Mouse (Mus musculus) adrenal gland, postnatal 25 days (tissue): ENCODE data around the gene Speg. TPM values are rescaled to one million over a fixed set of nuclear protein-coding genes. Genes with fewer than 3 reads are reported as not detected.

Experiments
- DNase-seq: peaks from one replicate; pipeline ENCODE4 v3.0.0; 2021; ENCODE audit warnings: mixed read lengths
- total RNA-seq: library from RNA; stranded (reverse); gene quantifications from 2 replicates; pipeline ENCODE4 v1.2.3, GENCODE M21; 2021

The Speg gene
- total RNA-seq, 1 experiment from 2014 or later, result 18.1 TPM

DNA sequence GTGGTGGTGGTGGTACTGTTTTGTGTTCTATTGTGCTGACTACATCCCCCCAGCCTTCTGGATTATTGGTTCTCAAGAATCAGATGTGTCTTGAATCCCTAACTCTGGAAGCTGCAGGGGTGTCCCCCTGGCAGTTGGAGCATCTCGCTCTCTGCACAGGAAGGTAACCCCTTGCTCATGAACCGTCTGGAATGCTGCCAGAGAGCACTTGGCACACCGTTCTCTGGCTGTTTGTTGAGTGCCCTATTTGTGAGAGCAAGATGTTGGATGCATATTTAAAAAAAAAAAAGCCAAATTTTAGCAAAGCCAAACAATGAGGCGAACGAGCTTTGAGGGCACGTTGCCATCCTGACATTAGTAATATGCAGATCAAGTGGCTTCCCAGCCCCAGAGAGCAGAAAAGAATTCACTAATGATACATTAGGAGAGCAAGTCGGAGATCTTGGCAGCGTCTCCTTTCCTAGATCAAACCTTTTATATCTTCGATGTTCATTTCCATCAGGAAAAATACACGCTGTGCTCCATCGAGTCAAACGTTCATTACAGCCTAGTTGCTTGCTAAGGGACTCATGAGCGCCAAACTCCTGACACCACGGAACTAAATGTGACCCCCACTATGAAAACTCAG is 9.5 kb upstream of the Speg start:
- DNase-seq, result no peak

DNA sequence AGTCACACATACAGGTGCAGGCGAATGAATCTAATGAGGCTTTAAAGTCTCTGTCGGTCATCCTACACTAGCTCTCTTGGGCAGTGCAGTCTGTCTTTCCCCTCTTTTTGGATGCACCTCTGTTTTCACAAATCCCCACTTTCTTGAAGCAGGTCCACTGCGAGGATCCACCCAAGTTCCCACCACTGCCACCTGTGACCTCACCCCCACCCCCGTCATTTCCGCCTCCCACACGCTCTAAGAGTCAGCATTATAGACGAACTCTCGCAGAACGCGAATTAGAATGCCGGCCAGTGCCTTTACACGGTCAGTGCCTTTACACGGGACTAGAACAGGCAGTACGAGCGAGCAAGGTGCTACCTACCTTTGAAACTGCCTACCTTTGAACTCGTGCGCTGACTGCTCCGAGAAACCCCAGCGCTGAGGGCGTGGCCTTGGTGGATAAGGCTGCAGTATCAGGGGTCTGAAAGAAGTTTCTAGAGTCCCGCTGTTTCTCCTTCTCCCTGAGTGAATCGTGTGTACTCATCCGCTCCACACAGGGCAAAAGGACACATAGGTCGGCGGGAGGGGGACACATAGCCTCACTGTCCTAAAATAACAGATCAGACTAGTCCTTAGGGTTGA is 5.6 kb upstream of the Speg start:
- no peak for DNase-seq

DNA sequence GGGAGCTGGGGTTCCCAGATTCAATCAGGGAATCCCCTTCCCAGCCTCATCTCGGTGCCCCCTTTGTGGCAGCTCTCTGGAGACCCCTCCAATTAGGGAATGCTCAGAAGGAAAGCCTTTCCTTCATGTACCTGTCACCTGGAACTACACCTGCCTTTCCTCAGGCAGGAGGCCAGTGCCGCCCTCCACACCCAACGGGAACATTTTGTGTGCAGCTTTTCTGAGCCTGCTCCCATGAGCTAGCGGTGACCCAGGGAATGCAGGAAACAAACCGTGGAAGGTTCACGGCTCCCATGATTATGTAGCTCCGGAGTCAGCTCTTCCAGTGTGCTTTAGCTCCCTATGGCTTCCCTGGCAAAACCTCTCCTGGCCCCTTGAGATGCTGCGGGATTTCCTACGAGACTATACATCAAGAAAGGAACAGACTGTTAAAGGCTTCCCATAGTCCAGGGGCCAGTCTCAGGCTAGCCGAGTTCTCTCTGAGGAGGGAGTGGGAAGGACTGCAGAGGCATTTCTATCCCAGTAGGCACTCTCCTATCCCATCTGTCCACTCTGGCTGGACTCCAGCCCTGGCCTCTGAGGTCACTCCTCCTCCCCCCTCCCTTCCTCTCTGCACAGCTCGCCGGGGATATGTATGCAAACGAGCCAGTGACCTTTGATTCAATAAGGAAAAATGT is 5.0 kb upstream of the Speg start:
- DNase-seq, result peak; percentile 80

DNA sequence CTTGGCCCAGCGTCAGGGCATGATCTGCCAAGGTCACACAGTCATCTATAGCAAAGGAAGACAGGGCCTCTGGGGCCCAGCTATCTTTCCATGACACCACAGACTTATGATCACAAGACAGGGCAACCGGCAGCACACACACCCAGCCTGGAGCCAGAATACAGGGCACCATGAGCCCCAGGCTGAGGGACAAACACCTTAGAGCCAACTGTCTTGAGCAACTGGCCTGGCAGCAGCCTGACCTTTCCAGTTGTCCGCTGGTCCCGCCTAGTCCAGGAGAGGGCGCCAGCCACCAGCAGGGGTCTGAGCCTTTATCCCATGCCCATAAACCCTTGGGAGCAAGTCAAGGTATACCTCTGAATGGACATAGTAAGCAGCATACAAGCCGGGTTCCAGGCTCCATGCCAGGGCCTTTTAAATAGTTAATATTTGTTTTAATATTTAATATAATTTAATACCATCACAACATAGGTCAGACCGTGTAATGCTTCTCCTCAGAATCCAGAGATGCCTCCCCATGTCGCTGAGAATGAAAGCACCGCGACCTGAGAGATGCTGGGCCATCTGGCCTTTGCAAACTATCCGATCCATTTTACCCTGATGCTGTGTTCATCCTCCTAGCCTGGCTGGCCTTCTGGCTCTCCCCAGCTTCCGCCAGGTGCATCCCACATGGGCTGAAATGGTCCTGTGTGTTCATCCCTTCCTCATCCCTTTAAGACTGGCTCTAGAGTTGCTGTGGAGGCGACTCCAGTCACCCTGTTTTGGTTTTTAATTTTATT is 3.6 kb upstream of the Speg start:
- DNase-seq, result peak; percentile 74

DNA sequence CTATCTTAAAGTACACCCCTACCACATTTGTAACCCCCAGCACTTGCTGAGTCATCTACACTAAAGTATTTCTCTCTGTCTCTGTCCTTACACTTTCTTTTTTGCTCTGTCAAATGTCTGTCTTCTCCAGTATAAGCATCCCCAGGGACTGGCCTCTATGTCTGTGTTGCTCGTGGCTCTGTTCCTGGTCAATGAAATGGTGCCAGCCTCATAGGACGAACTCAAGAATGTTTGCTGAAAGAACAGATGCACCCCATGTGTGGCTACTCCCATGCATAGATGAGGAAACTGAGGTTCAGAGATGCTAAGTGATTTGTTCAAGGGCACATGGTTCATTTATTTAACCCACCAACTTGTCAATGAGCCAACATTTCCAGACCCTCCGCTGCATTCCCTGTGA is 2.6 kb upstream of the Speg start:
- no peak for DNase-seq

DNA sequence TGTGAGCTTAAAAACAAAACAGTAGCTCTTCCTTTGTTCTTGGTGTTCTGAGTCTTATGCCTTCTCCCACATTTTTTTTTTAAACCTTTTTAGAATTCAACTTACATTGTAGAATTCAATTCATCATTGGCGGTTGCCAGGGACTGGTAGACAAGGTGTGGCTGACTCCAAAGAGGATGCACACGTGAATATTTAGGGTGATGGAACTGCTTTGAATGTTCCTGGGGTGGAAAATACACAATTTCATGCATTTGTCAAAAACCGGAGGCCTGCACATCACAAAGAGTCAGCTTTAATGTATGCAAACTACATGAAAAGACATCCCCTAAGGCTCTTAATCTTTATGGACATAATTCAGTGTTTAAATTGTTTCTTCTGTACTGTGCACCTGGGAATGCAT is 1.8 kb upstream of the Speg start:
- no peak for DNase-seq

DNA sequence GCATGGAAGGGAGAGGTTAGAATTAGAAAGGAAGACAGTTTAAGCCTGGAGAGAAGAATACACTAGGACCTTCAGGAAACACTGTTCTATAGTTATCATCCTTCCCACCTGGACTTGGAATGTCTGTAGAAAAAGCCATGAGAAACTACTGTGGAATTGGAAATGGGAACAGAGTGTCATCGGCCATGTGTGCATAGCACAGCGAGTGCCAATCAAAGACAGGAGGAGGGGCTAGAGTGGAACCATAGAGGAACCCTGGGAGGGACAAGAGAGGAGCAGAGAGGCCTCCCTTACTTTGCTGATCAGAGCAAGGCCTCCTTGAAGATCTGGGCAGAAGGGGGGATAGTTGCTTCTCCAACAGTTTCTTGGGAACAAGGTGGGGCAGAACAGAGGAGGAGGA is 4.1 kb downstream of the Speg start:
- DNase-seq, result no peak

DNA sequence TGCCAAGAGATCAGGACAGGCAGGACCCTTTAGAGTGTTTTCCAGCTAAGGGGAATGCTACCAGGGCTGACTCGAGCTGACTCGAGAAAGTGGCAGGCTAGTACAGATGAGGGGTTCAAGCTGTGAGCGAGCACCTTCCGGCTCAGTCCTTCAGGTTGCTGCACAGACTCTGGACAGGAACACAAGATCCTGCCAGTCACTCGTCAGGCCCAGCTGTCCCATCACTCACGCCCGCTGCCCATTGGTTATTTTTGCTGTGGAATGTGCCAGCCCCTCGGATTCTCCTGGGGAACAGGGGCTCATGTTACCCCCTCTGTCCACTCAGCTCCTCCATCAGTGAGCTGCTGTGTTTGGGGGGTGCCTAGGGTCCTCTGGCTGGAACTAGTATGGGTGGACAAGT is 4.8 kb downstream of the Speg start:
- no peak for DNase-seq

DNA sequence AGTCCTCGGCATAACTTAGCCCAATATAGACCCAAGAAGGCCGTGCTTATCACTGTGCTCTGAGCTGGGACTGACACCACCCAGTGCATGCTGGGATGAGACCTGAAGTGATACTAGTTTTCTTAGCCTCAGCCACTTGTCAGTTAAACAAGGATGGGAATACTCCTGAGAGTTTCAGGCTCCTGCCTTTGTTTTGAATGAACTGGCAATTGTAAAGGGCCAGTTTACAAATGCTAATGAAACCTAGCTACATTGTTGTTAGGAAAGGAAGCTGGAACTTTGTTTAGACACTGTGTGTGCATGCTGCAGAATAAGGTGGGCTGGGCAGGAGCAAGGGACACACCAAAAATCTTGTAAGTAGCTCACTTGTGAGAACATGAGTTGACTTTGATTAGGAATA is 5.9 kb downstream of the Speg start:
- DNase-seq, result no peak

DNA sequence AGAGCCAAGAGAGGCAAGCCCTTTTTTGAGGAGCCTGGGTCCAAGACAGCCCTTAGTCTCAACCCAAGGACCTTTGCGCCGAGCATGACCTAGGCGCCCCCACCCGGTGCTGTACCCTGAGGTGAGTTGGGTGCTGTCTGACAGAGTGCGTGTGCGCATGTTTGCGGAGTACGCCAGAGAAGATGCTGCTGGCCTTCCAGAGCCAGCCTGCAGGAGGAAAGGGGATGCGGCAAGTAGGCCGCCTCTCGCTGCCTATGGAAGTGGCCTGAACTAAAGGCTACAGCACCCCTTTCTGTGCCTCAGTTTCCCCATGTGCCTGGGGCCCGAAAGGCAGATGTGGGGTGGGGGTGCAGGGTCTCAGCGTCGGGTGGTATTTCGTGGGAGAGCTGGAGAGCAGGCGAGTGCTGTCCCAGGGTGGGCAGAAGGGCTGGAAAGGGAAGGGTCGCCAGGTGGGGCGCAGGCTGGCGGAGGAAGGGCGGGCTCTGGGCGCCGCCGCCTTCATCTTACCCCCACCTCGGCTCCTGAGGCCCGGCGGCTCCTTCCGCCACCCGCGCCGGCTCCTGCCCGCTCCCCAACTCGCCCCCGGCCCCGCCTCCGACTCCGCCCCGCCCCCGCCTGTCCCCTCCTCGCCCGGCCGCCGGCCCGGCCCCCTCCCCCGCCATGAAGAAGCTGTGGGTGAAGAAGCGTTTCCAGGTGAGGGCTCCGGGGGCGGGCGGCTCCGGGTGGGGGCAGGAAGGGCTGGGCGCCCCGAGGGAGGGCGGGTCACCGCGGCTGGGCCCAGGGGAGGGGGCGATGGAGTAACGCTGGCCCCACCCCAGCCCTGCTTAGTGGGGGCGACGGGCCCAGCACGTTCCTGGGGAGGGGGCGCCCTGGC is 6.6 kb downstream of the Speg start:
- peak; percentile 76 for DNase-seq

DNA sequence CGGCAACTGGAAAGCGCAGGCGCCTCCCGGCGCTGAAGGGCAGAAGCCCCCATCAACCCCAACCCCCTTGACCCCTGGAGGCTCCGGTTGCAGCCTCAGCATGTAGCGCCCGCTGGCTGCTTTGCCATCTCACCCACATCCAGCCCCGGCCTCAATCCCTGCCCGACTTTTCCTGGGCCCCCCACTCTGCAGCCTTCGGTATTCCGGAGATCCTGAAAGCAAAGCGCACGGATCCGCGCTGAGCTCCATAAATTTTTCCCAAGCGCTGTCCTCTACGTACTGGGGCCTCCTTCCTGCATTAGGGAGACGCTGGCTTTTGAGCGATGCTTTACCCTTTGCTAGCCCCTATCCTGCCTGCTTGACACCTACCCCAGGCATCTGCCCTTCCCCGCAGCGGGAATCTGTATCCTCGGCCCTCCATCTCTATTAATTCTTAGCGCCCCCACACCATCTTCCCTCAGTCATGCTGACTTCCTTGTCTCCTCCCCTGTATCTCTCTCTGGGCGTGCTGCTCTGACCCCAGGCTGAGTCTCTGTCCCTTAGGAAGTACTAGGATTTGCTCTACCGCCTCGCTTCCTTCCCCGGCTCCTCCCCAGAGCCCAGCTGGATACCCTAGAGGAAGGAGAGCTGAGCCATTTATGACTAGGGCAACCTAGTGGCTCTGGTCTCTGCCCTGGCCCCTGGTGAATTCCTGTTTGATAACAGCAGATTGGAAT is 7.4 kb downstream of the Speg start:
- DNase-seq, result no peak

DNA sequence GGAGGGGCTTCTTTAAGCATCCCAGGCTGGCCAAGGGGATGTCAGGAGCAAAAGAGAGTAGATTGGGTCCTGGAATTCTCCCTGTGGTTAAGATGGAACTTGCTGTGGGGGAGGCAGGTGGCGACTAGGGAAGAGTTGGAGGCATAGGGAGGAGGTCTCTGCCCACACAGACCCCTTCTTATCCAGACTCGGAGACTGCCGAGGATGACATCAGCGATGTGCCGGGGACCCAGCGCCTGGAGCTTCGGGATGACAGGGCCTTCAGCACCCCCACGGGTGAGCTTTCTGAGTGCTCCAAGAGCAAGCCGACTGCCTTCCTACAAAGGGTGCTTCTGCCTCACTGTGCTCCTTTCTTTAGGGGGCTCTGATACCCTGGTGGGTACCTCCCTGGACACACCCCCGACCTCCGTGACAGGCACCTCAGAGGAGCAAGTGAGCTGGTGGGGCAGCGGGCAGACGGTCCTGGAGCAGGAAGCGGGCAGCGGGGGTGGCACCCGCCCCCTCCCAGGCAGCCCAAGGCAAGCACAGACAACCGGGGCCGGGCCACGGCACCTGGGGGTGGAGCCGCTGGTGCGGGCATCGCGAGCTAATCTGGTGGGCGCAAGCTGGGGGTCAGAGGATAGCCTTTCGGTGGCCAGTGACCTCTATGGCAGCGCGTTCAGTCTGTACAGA is 9.5 kb downstream of the Speg start:
- no peak for DNase-seq

DNA sequence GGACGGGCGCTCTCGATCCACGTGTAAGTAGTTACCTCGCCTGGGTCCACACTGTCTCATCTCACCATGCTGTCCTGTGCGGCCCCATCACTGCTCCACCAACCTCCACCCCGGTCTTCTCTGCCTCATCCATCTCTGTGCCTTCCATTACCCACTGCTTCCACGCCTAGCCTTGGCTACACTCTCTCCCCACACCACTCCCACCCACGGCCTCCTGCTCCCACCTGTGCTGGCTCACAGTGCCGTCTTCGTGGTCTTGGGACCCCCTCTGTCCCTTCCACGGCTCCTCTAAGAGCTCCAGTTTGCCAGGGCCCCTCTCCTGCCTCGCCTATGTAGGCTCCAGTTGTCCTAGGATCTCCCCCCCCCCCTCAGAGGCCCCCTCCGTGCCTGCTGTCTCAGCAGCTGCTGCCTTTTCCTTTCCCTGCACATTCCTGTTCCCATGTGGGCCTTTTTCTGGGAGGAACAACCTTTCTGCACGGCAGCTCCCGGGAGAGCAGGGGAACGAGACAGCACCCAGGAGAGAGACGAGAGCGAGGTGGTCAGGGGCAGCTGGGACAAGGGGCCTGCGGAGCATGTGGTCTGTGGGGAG is 10.1 kb downstream of the Speg start:
- no peak for DNase-seq

DNA sequence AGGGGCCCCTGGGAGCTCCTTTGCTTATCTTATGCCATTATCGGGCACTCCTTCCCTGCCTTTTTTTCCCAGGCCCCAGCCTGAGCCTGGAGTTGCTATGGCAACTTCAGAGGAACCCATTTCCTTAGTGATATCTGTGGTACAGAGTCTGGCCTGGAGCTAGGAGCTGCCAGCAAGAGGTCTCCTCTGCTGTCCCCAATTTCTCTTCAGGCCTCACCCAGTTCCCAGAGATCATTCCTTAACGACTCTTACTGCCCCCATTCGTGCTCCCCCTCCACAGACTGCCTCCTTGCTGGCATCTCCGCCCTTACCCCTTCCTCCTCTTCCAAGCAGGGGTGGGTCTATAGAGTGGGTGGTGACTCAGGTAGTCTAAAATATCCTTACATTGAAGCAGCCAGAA is 11.1 kb downstream of the Speg start:
- no peak for DNase-seq

DNA sequence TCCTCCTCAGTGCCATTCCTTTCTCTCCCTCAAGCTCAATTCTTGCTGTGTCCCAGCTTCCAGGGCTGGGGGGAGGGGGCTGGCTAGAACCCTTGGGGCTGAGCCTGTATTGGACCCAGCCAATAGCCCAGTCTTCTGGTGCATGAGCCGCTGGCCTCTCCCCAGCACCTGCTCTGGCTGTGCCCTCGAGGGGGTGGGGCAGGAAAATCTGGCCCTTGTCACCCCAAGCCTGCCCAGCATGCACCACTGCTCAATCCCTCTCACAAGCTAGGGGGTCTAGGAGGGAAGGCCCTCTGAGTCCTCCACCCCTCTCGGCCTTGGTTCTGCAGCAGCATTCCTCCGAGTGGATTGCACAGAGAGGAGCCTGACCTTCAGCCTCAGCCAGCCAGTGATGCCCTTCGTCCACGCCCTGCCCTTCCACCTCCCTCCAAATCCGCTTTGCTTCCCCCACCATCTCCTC is 12.4 kb downstream of the Speg start:
- DNase-seq, result no peak

DNA sequence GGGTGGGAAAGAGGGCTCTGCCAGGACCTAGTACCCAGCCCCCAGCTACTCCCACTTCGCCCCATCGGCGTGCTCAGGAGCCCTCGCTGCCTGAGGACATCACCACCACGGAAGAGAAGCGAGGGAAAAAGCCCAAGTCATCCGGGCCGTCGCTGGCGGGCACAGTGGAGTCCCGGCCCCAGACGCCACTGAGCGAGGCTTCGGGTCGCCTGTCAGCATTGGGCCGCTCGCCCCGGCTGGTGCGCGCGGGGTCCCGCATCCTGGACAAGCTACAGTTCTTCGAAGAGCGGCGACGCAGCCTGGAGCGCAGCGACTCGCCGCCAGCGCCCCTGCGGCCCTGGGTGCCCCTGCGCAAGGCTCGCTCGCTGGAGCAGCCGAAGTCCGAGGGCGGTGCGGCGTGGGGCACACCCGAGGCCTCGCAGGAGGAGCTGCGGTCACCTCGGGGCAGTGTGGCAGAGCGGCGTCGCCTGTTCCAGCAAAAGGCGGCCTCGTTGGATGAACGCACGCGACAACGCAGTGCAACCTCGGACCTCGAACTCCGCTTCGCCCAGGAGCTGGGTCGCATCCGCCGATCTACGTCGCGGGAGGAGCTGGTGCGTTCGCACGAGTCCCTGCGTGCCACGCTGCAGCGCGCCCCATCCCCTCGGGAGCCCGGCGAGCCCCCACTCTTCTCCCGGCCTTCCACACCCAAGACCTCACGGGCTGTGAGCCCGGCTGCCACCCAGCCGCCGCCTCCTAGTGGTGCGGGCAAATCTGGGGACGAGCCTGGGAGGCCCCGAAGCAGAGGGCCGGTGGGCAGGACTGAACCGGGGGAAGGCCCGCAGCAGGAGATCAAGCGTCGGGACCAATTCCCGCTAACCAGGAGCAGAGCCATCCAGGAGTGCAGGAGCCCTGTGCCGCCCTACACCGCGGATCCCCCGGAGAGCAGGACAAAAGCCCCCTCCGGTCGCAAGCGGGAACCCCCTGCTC is 13.1 kb downstream of the Speg start:
- no peak for DNase-seq

DNA sequence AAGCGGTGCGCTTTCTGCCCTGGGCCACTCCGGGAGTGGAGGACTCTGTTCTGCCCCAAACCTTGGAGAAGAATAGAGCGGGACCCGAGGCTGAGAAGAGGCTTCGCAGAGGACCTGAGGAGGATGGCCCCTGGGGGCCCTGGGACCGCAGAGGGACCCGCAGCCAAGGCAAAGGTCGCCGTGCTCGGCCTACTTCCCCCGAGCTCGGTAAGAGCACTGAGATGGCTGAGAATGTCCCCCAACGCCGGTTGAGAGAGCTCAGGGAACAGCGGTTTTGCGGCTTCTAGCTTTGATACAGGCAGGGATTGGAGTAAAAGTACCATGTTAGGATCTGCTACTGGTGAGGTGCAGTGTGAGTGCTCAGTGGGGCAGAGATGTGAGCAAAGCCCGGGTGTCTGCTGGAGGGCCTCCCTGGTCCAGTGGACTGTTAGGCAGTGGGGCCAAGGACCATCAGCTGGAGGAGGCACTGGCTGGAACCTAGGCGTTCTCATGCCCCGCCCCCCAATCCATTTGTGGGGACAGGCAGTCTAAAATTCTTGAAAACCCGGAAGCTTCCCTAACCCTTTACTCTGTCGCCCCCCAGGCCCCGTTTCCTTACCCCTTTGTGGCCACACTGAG is 13.9 kb downstream of the Speg start:
- no peak for DNase-seq

DNA sequence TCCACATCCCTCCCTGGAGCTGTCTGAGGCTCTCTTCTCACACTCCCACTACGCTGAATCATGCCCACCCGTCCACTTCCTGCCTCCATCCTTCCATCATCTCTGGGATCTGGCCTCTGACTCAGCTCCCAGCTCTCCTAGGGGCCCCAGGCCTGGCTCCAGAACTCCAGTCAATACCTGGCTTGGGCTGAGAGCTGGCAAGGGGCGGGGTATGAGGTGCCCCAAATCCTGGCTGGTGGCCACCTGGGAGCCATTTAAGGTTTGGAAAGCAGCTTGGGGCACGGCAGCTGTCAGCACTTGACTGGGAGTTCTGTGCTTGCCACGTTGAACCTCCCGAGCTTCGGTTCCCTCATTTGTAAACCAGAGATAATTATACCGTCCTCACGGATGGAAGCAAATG is 18.0 kb downstream of the Speg start:
- no peak for DNase-seq

DNA sequence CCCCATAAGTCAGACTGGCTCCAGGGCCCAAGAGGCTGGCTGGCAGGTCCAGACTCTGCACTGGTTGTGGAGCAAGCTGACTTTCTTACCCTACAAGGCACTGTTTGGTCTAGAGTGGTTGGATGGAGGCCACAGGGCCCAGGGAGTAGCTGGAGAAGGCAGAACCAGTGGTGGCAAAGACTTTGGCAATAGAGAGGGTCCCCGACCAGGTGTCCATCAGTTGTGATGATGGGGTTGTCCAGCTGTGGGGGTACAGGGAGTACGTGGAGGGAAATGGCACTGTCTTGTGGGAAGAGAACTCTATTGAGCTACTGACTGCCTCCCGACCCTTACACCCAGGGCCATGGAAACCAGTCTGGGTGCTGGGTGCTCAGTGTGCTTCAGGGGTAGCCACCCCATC is 18.7 kb downstream of the Speg start:
- DNase-seq, result no peak
